Mouse (Mus musculus) 3T3-L1 (cell line): ENCODE measurements around the gene Dbn1.

ENCODE experiments used
- DNase-seq: peaks from one replicate; pipeline ENCODE4 v3.0.0-alpha.2; 2015; ENCODE audit warnings: low read depth, low spot score

The Dbn1 gene

GRCm38 (mm10) chr13:55510668-55511491, 23.0 kb upstream of the Dbn1 start:
- DNase-seq: peak; percentile 96

- DNase-seq: no peak
These were observed 22.4 kb upstream of the Dbn1 start for GRCm38 (mm10) chr13:55510332-55510667.

- no peak for DNase-seq
These were observed 20.6 kb upstream of the Dbn1 start for GRCm38 (mm10) chr13:55508531-55508930.

- DNase-seq: no peak
These were observed 20.0 kb upstream of the Dbn1 start for GRCm38 (mm10) chr13:55507877-55508276.

- DNase-seq: no peak
These were observed 18.8 kb upstream of the Dbn1 start for GRCm38 (mm10) chr13:55506697-55507096.

GRCm38 (mm10) chr13:55505810-55506209, 17.9 kb upstream of the Dbn1 start:
- no peak for DNase-seq

- no peak for DNase-seq
These were observed 16.5 kb upstream of the Dbn1 start for GRCm38 (mm10) chr13:55504390-55504789.

GRCm38 (mm10) chr13:55502405-55502804, 14.5 kb upstream of the Dbn1 start:
- DNase-seq: no peak

GRCm38 (mm10) chr13:55500575-55500974, 12.7 kb upstream of the Dbn1 start:
- no peak for DNase-seq

GRCm38 (mm10) chr13:55498906-55499305, 11.0 kb upstream of the Dbn1 start:
- DNase-seq: no peak

- no peak for DNase-seq
These were observed 8.8 kb upstream of the Dbn1 start for GRCm38 (mm10) chr13:55496661-55497060.

- no peak for DNase-seq
These were observed 7.8 kb upstream of the Dbn1 start for GRCm38 (mm10) chr13:55495702-55496101.

- no peak for DNase-seq
These were observed 7.1 kb upstream of the Dbn1 start for GRCm38 (mm10) chr13:55494883-55495621.

GRCm38 (mm10) chr13:55494257-55494656, 6.3 kb upstream of the Dbn1 start:
- no peak for DNase-seq

GRCm38 (mm10) chr13:55486916-55487577, 864 bp downstream of the Dbn1 start:
- DNase-seq: peak; percentile 39

GRCm38 (mm10) chr13:55486029-55486794, 1.7 kb downstream of the Dbn1 start:
- DNase-seq: peak; percentile 52

- DNase-seq: no peak
These were observed 3.3 kb downstream of the Dbn1 start for GRCm38 (mm10) chr13:55484520-55485088.

- DNase-seq: no peak
These were observed 4.3 kb downstream of the Dbn1 start for GRCm38 (mm10) chr13:55483593-55483992.

GRCm38 (mm10) chr13:55483071-55483470, 4.8 kb downstream of the Dbn1 start:
- DNase-seq: peak; percentile 37

GRCm38 (mm10) chr13:55482542-55482941, 5.4 kb downstream of the Dbn1 start:
- DNase-seq: peak; percentile 89

- no peak for DNase-seq
These were observed 8.0 kb downstream of the Dbn1 start for GRCm38 (mm10) chr13:55479929-55480328.
